Mouse (Mus musculus) CD8-positive naive resting alpha-beta T cell, adult 2 months (primary cell): ENCODE measurements around the gene Prss34.

ENCODE experiments used
- DNase-seq, 2 experiments: peaks; one replicate each; pipeline ENCODE4 v3.0.0; 2022; ENCODE audit warnings: low read depth in 2 of 2, low spot score in 2 of 2

Gene Prss34

GRCm38 (mm10) chr17:25298094-25298493 lies at the start of gene Prss34:
TSS of gene Prss34 (plus strand) at chr17:25298394.
- DNase-seq = no peak

- DNase-seq = no peak
Measured at GRCm38 (mm10) chr17:25250181-25250835, 47.9 kb upstream of the Prss34 start.

- no peak for DNase-seq
Measured at GRCm38 (mm10) chr17:25252643-25253042, 45.6 kb upstream of the Prss34 start.

GRCm38 (mm10) chr17:25253760-25254159 lies 44.4 kb upstream of the Prss34 start:
- DNase-seq = no peak

- peak in 1 of 2 experiments; percentile 40 for DNase-seq
Measured at GRCm38 (mm10) chr17:25255110-25255509, 43.1 kb upstream of the Prss34 start.

GRCm38 (mm10) chr17:25256140-25256754 lies 41.9 kb upstream of the Prss34 start, which contains the start of gene Baiap3:
TSS of gene Baiap3 (minus strand) at chr17:25256364.
- DNase-seq = no peak

GRCm38 (mm10) chr17:25257804-25258261 lies 40.4 kb upstream of the Prss34 start:
- peak in 1 of 2 experiments; percentile 62 for DNase-seq

- DNase-seq = no peak
Measured at GRCm38 (mm10) chr17:25264453-25264852, 33.7 kb upstream of the Prss34 start.

GRCm38 (mm10) chr17:25270795-25271335 lies 27.3 kb upstream of the Prss34 start:
- DNase-seq = no peak

GRCm38 (mm10) chr17:25272326-25272725 lies 25.9 kb upstream of the Prss34 start:
- no peak for DNase-seq

GRCm38 (mm10) chr17:25272951-25273705 lies 25.1 kb upstream of the Prss34 start:
- peak; percentile 89 for DNase-seq

- peak; percentile 96 for DNase-seq
Measured at GRCm38 (mm10) chr17:25273706-25274501, 24.3 kb upstream of the Prss34 start.

GRCm38 (mm10) chr17:25274571-25275346 lies 23.4 kb upstream of the Prss34 start, which contains the start of gene Ube2i:
TSS of gene Ube2i (minus strand) at chr17:25274622.
- no peak for DNase-seq

- DNase-seq = no peak
Measured at GRCm38 (mm10) chr17:25275833-25276232, 22.4 kb upstream of the Prss34 start.

GRCm38 (mm10) chr17:25282133-25282532 lies 16.1 kb upstream of the Prss34 start:
- DNase-seq = peak in 1 of 2 experiments; percentile 26

- peak; percentile 75 to 82 for DNase-seq
Measured at GRCm38 (mm10) chr17:25285033-25285432, 13.2 kb upstream of the Prss34 start.

- DNase-seq = peak in 1 of 2 experiments; percentile 36
Measured at GRCm38 (mm10) chr17:25288842-25289241, 9.4 kb upstream of the Prss34 start.

- no peak for DNase-seq
Measured at GRCm38 (mm10) chr17:25290411-25290810, 7.8 kb upstream of the Prss34 start.

- no peak for DNase-seq
Measured at GRCm38 (mm10) chr17:25293495-25293894, 4.7 kb upstream of the Prss34 start.

- no peak for DNase-seq
Measured at GRCm38 (mm10) chr17:25294111-25294510, 4.1 kb upstream of the Prss34 start.
